Mouse (Mus musculus) olfactory bulb, adult 2 months (tissue): ENCODE measurements around the gene Olfr693. TPM values are rescaled to one million over a fixed set of nuclear protein-coding genes. Genes with fewer than 3 reads are reported as not detected.
"Not testable (repeated sequence)": the region's sequence is repeated elsewhere in the genome, so short reads cannot be mapped to it uniquely, and the experiment has no call there.

ENCODE experiments used
- H3K27ac ChIP-seq: fragments of 200-500 bp; 2 replicates; pipeline ENCODE4 v1.5.1; 2012; ENCODE audit warnings: low read depth, low read length; ENCODE audit not compliant: insufficient read depth
- H3K4me1 ChIP-seq: fragments of 200-500 bp; 2 replicates; pipeline ENCODE4 v1.6.1; 2012; ENCODE audit warnings: low read length; ENCODE audit not compliant: control insufficient read depth, insufficient read depth
- H3K4me3 ChIP-seq: fragments of 200-500 bp; 2 replicates; pipeline ENCODE4 v1.5.1; 2012; ENCODE audit warnings: mild to moderate bottlenecking, low read depth, low read length, moderate library complexity; ENCODE audit not compliant: insufficient read depth
- CTCF ChIP-seq: fragments of 200-500 bp; IDR thresholded peaks from 2 replicates; pipeline ENCODE4 v1.5.1; 2012; ENCODE audit warnings: low read depth, mild to moderate bottlenecking, low read length, moderate library complexity; ENCODE audit not compliant: insufficient read depth
- POLR2A ChIP-seq: fragments of 200-500 bp; IDR thresholded peaks from 2 replicates; pipeline ENCODE4 v1.6.1; 2012; ENCODE audit warnings: mild to moderate bottlenecking, low read depth, low read length, moderate library complexity; ENCODE audit not compliant: insufficient read depth
- WGBS: fragments of 180-500 bp; shearing (Covaris S2); methylation state at CpG from one replicate; pipeline ENCODE4 v1.1.7; 2018; 5-methylcytosine and 5-hydroxymethylcytosine counted together
- polyA plus RNA-seq: library from polyadenylated mRNA; stranded (reverse); fragments of >200 nt; gene quantifications from 2 replicates; pipeline ENCODE4 v1.2.4, GENCODE M21; 2012; ENCODE audit warnings: low replicate concordance; ENCODE audit not compliant: missing spikeins, insufficient read depth, insufficient read length

The Olfr693 gene
- polyA plus RNA-seq = not detected in 2 replicates

- Histone ChIP-seq H3K27ac (no peak within 1 kb of the TSS), H3K4me1 (no peaks in the 10 kb centered on the region), H3K4me3 (no peak within 1 kb of the TSS)
- TF ChIP-seq CTCF = no peak
- TF ChIP-seq POLR2A = no peak
Observed at GRCm38 (mm10) chr7:106680484-106680883, at the start of gene Olfr693. Gene Olfr693 (minus strand): TSS chr7:106680584.

DNA sequence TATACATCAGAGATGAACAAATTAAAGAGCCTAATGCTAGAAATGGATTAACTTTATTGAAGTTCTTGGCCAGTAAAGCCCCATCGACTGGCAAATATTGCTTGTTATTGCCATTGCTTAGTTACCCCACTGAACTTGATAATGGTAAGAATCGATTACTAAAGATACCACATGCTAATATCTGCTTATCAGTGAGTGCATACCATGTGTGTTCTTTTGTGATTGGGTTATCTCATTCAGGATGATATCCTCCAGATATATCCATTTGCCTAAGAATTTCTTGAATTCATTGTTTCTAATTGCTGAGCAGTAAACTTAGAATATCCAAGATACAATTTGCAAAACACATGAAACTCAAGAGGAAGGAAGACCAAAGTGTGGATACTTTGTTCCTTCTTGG lies 45.3 kb upstream of the Olfr693 start:
- 90% methylated on average over 2 of the region's 2 CpGs for WGBS
- H3K4me1 ChIP-seq, H3K27ac ChIP-seq, H3K4me3 ChIP-seq: not testable (repeated sequence)

- Histone ChIP-seq H3K4me3 (no peak within 1 kb of the TSS), H3K27ac (no peak within 1 kb of the TSS), H3K4me1 (no peaks in the 10 kb centered on the region)
- TF ChIP-seq POLR2A (no peak), CTCF (no peak)
Observed at GRCm38 (mm10) chr7:106716296-106716695, 35.9 kb upstream of the Olfr693 start, which contains the start of gene Olfr695. Gene Olfr695 (minus strand): TSS chr7:106716396.

DNA sequence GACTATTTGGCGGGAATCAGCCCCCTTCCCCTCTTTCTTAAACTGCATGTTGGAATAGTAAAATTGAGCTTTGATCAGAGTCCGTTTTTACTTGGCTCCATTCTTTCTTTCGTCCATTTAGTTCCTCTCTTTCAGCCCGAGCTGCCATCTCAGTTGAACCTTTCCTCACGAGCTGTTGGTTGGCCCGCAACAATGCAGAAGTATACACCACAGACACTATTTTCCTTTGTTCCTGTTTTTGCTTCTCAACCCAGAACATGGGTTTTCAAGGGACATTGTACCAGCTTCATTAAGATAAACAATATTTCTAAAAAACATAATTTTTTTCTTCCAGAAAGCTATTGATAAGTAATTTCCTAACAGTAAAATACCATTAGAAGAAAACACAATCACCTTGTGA lies 31.1 kb upstream of the Olfr693 start:
- H3K4me3 ChIP-seq = no peak overlapping the region

DNA sequence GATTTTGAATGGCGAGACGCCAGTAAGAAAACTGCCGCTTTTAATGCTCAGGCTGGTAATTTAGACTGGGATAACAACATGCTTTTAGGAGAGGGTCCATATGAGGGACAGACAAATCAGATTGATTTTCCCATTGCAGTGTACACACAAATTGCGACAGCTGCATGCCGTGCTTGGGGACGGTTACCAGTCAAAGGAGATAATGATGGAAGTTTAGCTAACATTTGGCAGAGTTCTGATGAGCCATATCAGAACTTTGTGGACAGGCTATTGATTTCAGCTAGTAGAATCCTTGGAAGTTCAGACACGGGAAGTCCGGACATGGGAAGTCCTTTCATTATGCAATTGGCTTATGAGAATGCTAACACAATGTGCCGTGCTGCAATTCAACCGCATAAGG lies 27.3 kb upstream of the Olfr693 start:
- not testable (repeated sequence) for H3K27ac ChIP-seq, H3K4me1 ChIP-seq, H3K4me3 ChIP-seq
- 86% methylated on average over 10 of the region's 10 CpGs for WGBS

More for the DNA sequence above, 31.1 kb upstream of the Olfr693 start:
- Histone ChIP-seq H3K4me1 (no peaks in the 10 kb centered on the region), H3K27ac (no peak overlapping the region)
- TF ChIP-seq CTCF = no peak
- TF ChIP-seq POLR2A = no peak
- WGBS = 87% methylated on average over 6 of the region's 6 CpGs

DNA sequence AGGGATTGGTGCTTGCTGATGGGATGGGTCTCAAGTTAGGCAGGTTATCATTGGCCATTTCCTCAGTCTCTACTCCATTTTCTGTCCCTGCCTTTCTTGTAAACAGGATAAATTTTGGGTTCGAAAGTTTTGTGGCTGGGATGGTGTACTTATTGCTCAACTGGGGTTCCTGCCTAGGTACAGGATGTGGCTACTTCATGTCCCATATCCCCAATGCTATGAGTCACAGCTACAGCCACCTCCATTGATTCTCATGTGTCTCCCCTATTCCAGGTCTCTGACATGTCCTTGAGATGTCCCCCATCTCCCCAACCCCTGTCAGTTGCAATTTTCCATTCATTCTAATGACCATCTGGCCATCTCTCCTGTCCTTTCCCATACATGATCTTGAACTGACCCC lies 16.5 kb upstream of the Olfr693 start:
- TF ChIP-seq POLR2A (no peak), CTCF (no peak)
- H3K27ac ChIP-seq = no peak overlapping the region
- WGBS = 79% methylated on average over 1 of the region's 1 CpGs
- no peaks in the 10 kb centered on the region for H3K4me1 ChIP-seq
- H3K4me3 ChIP-seq = no peak overlapping the region

GRCm38 (mm10) chr7:106692976-106693375 lies 12.6 kb upstream of the Olfr693 start:
- 83% methylated on average over 3 of the region's 3 CpGs for WGBS
- H3K27ac ChIP-seq = no peak overlapping the region
- no peaks in the 10 kb centered on the region for H3K4me1 ChIP-seq
- no peak overlapping the region for H3K4me3 ChIP-seq
- TF ChIP-seq CTCF = no peak
- TF ChIP-seq POLR2A = no peak

DNA sequence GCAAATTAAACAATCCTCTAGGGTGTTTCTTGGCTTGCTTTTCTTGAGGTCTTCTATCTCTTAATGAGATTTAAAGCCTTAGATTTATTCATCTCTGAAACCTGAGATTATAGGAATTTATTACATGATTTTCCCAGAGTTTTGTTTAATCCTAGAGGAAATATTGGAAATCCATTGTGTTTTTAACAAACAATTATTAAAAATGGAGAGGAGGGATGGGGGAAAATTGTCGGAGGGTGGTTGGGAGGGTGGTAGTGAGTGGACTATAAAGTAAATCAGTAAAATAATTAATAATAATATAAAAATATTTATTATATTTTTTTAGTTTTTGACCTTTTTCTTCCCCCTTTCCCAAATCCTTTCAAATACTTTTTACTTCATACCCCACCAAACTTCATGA lies 11.3 kb upstream of the Olfr693 start, which contains the start of gene Olfr694:
Gene Olfr694, minus strand, starts transcription at position 101 of the 400 bp plus-strand sequence.
- Histone ChIP-seq H3K4me1 (no peaks in the 10 kb centered on the region), H3K27ac (no peak within 1 kb of the TSS), H3K4me3 (no peak within 1 kb of the TSS)
- 85% methylated on average over 1 of the region's 1 CpGs for WGBS
- TF ChIP-seq CTCF (no peak), POLR2A (no peak)

- Histone ChIP-seq H3K4me3 (no peak overlapping the region), H3K27ac (no peak overlapping the region), H3K4me1 (no peaks in the 10 kb centered on the region)
- TF ChIP-seq CTCF (no peak), POLR2A (no peak)
- 87% methylated on average over 2 of the region's 2 CpGs for WGBS
Observed at GRCm38 (mm10) chr7:106685382-106685781, 5.0 kb upstream of the Olfr693 start.

- Histone ChIP-seq H3K27ac (no peak overlapping the region), H3K4me1 (no peaks in the 10 kb centered on the region), H3K4me3 (no peak overlapping the region)
- no peak for TF ChIP-seq POLR2A
- no peak for TF ChIP-seq CTCF
Observed at GRCm38 (mm10) chr7:106652344-106652652, 28.1 kb downstream of the Olfr693 start.
